Mouse (Mus musculus) megakaryocyte, embryonic 14.5 days (primary cell): ENCODE data around the gene Tnnt1.

Source experiments
- FLI1 ChIP-seq: IDR thresholded peaks from 2 replicates; pipeline ENCODE4 v1.6.1; 2012; ENCODE audit warnings: low read length, inconsistent platforms, mixed read lengths
- GATA1 ChIP-seq: IDR thresholded peaks from 3 replicates; pipeline ENCODE4 v1.6.1; 2012; ENCODE audit warnings: mixed read lengths, low read length, inconsistent platforms, borderline replicate concordance

- no peak for TF ChIP-seq GATA1
- TF ChIP-seq FLI1: no peak
Observed at GRCm38 (mm10) chr7:4482281-4482680, 33.9 kb downstream of the Tnnt1 start.
